Mouse (Mus musculus) stomach, postnatal 0 days (tissue): ENCODE measurements around the gene Mrps35. TPM values are rescaled to one million over a fixed set of nuclear protein-coding genes. Genes with fewer than 3 reads are reported as not detected.
A peak's percentile ranks its signal among the peaks of the same experiment; 100 is the strongest.

Experiments
- ATAC-seq: fragments of 200-750 bp; cut with Nextera tagmentation; 2 replicates; pipeline ENCODE4 v1.8.0; 2017; ENCODE audit not compliant: low FRiP score, low TSS enrichment
- DNase-seq: peaks from one replicate; pipeline ENCODE4 v3.0.0-alpha.2; 2016; ENCODE audit warnings: low spot score
- H3K27ac ChIP-seq: fragments of 300-500 bp; sonication (generic); replicated peaks from 2 replicates; pipeline ENCODE4 v1.5.1; 2014; ENCODE audit warnings: mild to moderate bottlenecking, control low read depth
- H3K27me3 ChIP-seq: fragments of 300-500 bp; sonication (generic); 2 replicates; pipeline ENCODE4 v1.6.1; 2014; ENCODE audit warnings: low read length; ENCODE audit not compliant: control insufficient read depth, insufficient read depth
- H3K36me3 ChIP-seq: fragments of 300-500 bp; sonication (generic); 2 replicates; pipeline ENCODE4 v1.6.1; 2014; ENCODE audit warnings: low read length, mixed read lengths; ENCODE audit not compliant: control insufficient read depth, insufficient read depth
- H3K4me1 ChIP-seq: fragments of 300-500 bp; sonication (generic); replicated peaks from 2 replicates; pipeline ENCODE4 v1.6.1; 2014; ENCODE audit warnings: antibody characterized with exemption; ENCODE audit not compliant: control insufficient read depth, insufficient read depth
- H3K4me2 ChIP-seq: fragments of 300-500 bp; sonication (generic); replicated peaks from 2 replicates; pipeline ENCODE4 v1.6.1; 2014; ENCODE audit warnings: low read depth, mild to moderate bottlenecking, control low read depth, moderate library complexity
- H3K4me3 ChIP-seq: fragments of 300-500 bp; sonication (generic); 2 replicates; pipeline ENCODE4 v1.5.1; 2014; ENCODE audit warnings: low read depth, low read length, control low read depth
- H3K9ac ChIP-seq: fragments of 300-500 bp; sonication (generic); 2 replicates; pipeline ENCODE4 v1.6.1; 2014; ENCODE audit warnings: mild to moderate bottlenecking, low read length, control low read depth, mixed read lengths
- H3K9me3 ChIP-seq: fragments of 300-500 bp; sonication (generic); 2 replicates; pipeline ENCODE4 v1.6.1; 2016; ENCODE audit warnings: low read length; ENCODE audit not compliant: control insufficient read depth
- CTCF ChIP-seq: IDR thresholded peaks from 2 replicates; pipeline ENCODE4 v1.5.1; 2016; ENCODE audit warnings: antibody characterized with exemption, low read depth, mild to moderate bottlenecking, moderate library complexity
- EP300 ChIP-seq: optimal IDR thresholded peaks from 2 replicates; pipeline ENCODE3; 2016; ENCODE audit warnings: antibody characterized with exemption
- WGBS: fragments of 180-500 bp; shearing (Covaris S2); extraction: QIAGEN DNeasy Blood & Tissue Kit; methylation state at CpG from one replicate; pipeline ENCODE4 v1.1.7; 2014; 5-methylcytosine and 5-hydroxymethylcytosine counted together
- polyA plus RNA-seq: library from polyadenylated mRNA; unstranded; fragments of >200 nt; fragmentation: Nextera tagmentation; extraction: Ambion mirVana; gene quantifications from 2 replicates; pipeline ENCODE4 v1.2.1, GENCODE M21; 2015

Mrps35 gene
- polyA plus RNA-seq, 1 experiment from 2014 or later = 101 TPM

DNA sequence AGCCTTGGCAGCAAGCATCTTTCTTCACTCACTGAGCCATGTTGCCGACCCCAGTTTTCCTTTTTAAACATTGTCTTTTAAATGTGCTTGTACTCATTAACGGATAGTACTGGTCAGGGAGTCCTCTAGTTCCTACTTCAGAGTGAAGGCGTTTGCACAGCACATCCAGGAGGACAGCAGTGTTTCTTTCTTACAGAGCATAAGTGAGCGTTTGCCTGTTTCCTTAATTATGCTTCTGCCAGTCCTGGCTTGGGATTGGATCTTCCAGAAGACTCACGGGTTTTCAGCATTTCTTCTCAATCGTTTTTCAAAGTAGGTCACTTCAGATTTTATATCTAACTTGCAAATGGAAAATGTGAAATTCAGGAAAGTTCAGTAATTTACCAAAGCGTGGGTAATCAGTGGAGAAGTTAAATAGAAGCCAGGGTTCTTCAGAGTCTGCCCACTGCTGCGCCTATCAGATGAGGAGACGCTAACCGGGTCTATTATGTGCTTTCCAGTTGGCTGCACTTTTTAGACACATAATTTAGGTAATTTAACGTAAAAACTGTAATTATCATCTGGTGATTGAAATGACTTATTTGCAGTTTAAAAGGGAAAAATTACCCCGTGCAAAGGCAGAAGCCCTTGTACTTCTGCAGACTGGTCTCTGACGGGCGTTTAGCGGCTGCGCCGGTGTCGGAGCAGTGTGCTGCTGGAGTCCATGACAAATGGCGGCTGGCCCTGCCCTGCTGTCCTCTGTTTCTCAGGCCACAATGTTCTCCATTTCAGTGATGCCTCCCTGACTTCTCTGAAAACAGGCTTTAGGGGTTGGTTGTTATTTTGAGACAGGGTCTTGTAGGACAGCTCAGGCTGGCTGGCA lies 11.5 kb downstream of the Mrps35 start:
- Histone ChIP-seq H3K36me3 (peaks cover 20% of the 10 kb centered on the region; the same call in 1 of the 2 replicates), H3K9me3 (no peaks in the 10 kb centered on the region), H3K4me3 (no peak overlapping the region), H3K4me2 (no peak overlapping the region), H3K27me3 (no peaks in the 10 kb centered on the region), H3K9ac (no peak overlapping the region), H3K27ac (no peak overlapping the region), H3K4me1 (no peaks in the 10 kb centered on the region)
- ATAC-seq = no peak
- 90% methylated on average over 19 of the region's 19 CpGs for WGBS
- DNase-seq = no peak
- TF ChIP-seq EP300 = no peak
- TF ChIP-seq CTCF = no peak

GRCm38 (mm10) chr6:147055374-147055977 lies 12.9 kb downstream of the Mrps35 start:
- no peak for TF ChIP-seq EP300
- TF ChIP-seq CTCF = no peak
- Histone ChIP-seq H3K27me3 (no peaks in the 10 kb centered on the region), H3K4me1 (no peaks in the 10 kb centered on the region), H3K4me2 (no peak overlapping the region), H3K9ac (no peak overlapping the region), H3K27ac (no peak overlapping the region), H3K4me3 (no peak overlapping the region), H3K9me3 (no peaks in the 10 kb centered on the region), H3K36me3 (peaks cover 10% of the 10 kb centered on the region; the same call in 1 of the 2 replicates)
- 82% methylated on average over 10 of the region's 10 CpGs for WGBS
- DNase-seq (no peak), ATAC-seq (no peak)

DNA sequence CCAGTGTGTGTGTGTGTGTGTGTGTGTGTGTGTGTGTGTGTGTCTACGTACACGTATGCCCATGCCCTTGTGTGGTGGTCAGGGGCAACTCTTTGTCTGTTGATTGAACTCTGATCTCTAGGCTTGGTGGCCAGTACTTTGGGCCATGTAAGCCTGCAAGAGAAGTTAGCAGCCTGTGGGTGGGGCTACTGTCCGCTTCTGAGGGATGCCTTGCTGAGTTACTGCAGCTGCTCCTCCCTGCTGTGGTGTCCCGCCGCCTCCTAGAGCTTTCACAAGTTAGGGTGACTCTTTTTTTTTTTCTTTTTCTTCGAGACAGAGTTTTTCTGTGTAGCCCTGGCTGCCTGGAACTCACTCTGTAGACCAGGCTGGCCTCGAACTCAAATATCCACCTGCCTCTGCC lies 16.8 kb downstream of the Mrps35 start:
- Histone ChIP-seq H3K27ac (no peak overlapping the region), H3K4me1 (no peaks in the 10 kb centered on the region), H3K9me3 (no peaks in the 10 kb centered on the region), H3K4me3 (no peak overlapping the region), H3K9ac (no peak overlapping the region), H3K27me3 (no peaks in the 10 kb centered on the region), H3K4me2 (no peak overlapping the region), H3K36me3 (peaks cover 6% of the 10 kb centered on the region)
- no peak for DNase-seq
- 56% methylated on average over 7 of the region's 7 CpGs for WGBS
- ATAC-seq = no peak
- TF ChIP-seq CTCF (peak; percentile 48), EP300 (no peak)

DNA sequence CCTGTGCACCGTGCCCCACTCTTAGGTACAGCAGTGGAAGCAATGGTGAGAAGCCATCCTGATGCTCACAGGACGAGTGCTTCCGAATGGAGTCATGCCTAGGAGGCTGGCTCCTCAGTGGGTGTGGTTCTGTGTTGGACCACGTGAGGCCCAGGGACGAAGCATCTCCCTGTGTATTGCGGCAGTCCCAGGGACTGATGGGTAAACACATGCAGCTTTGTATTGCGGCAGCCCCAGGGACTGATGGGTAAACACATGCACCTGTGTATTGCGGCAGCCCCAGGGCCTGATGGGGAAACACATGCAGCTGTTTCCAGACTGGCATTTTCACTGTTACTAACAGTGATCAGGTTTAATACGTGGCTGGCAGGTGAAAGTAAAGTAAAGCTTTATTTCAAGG lies 19.1 kb downstream of the Mrps35 start:
- Histone ChIP-seq H3K4me2 (no peak overlapping the region), H3K4me3 (no peak overlapping the region), H3K9me3 (no peaks in the 10 kb centered on the region), H3K4me1 (no peaks in the 10 kb centered on the region), H3K9ac (no peak overlapping the region), H3K27ac (no peak overlapping the region), H3K36me3 (peaks cover 9% of the 10 kb centered on the region), H3K27me3 (no peaks in the 10 kb centered on the region)
- 78% methylated on average over 9 of the region's 9 CpGs for WGBS
- TF ChIP-seq EP300 = no peak
- no peak for TF ChIP-seq CTCF
- ATAC-seq (0 out of 2 replicates have a peak, but pooled peaks have one; percentile 51), DNase-seq (no peak)

GRCm38 (mm10) chr6:147062034-147062433 lies 19.5 kb downstream of the Mrps35 start:
- H3K4me1 ChIP-seq = no peaks in the 10 kb centered on the region
- H3K9ac ChIP-seq = no peak overlapping the region
- H3K27ac ChIP-seq = no peak overlapping the region
- H3K27me3 ChIP-seq = no peaks in the 10 kb centered on the region
- DNase-seq (no peak), ATAC-seq (no peak)
- 60% methylated on average over 7 of the region's 7 CpGs for WGBS
- peaks cover 9% of the 10 kb centered on the region for H3K36me3 ChIP-seq
- H3K4me2 ChIP-seq = no peak overlapping the region
- H3K9me3 ChIP-seq = no peaks in the 10 kb centered on the region
- TF ChIP-seq EP300 (no peak), CTCF (no peak)
- H3K4me3 ChIP-seq = no peak overlapping the region

DNA sequence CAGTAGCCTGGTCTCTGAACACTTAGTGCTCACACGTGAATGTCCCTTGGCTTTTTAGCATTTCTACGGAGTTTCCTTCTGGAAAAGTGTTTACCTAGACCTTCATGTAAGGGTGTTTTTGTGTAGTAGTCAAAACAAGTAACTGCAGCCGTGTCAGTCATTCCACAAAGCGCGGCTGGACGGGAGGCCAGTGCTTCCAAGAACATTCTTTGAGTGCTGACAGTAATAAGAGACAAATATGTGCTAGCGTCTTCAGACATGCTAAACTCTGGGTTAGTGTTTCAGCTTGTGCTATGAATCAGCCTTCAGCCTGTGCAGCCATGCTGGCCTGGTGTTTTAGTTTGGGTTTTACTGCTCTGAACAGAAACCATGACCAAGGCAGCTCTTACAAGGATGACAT lies 20.1 kb downstream of the Mrps35 start:
- H3K36me3 ChIP-seq = peaks cover 9% of the 10 kb centered on the region
- DNase-seq = no peak

More for the DNA sequence above, 20.1 kb downstream of the Mrps35 start:
- Histone ChIP-seq H3K9ac (no peak overlapping the region), H3K27ac (no peak overlapping the region), H3K9me3 (no peaks in the 10 kb centered on the region), H3K4me3 (no peak overlapping the region), H3K4me2 (no peak overlapping the region), H3K27me3 (no peaks in the 10 kb centered on the region), H3K4me1 (no peaks in the 10 kb centered on the region)
- WGBS = 72% methylated on average over 7 of the region's 7 CpGs
- ATAC-seq = no peak
- TF ChIP-seq EP300 (no peak), CTCF (no peak)
